Mouse (Mus musculus) small intestine, adult 2 months (tissue): ENCODE results near the gene Ndufa4l2.

Experiments
- CTCF ChIP-seq: fragments of 200-500 bp; IDR thresholded peaks from 2 replicates; pipeline ENCODE4 v1.5.1; 2012; ENCODE audit warnings: low read depth, mild to moderate bottlenecking, control low read depth, inconsistent platforms, low read length, moderate library complexity, mixed read lengths; ENCODE audit not compliant: insufficient replicate concordance, insufficient read length; ENCODE audit errors: extremely low read depth
- POLR2A ChIP-seq: fragments of 200-500 bp; IDR thresholded peaks from 2 replicates; pipeline ENCODE4 v1.6.1; 2012; ENCODE audit warnings: low read depth, mild to moderate bottlenecking, control low read depth, inconsistent platforms, low read length, moderate library complexity

GRCm38 (mm10) chr10:127485235-127485634 lies 29.5 kb upstream of the Ndufa4l2 start:
- TF ChIP-seq POLR2A (no peak), CTCF (no peak)
